Mouse (Mus musculus) lung, postnatal 0 days (tissue): ENCODE measurements around the gene Trim62.

Source experiments
- CTCF ChIP-seq: IDR thresholded peaks from 2 replicates; pipeline ENCODE4 v1.5.1; 2016; ENCODE audit warnings: antibody characterized with exemption, mild to moderate bottlenecking
- EP300 ChIP-seq: IDR thresholded peaks from 2 replicates; pipeline ENCODE4 v1.6.1; 2016; ENCODE audit warnings: antibody characterized with exemption, mild to moderate bottlenecking, control low read depth

DNA sequence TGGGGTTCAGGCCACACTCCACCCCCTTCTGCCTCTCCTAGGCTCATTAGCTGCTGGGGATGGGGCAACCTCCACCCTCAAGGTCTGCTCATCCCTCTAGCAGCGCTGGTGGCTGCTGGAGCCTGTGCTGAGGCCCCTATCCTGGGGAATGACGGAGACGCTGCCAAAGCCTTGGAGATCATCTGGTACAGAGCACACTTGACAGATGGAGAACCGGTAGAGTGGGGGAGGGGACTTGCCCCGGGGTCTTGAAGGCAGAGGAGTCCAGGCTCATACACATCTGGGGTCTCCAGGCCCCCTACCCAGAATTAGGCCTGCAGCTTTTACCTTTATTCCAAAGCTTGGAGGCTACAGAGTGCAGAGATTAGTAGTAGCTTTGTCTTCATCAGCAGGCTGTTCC lies 3.2 kb downstream of the Trim62 start:
- TF ChIP-seq EP300 (no peak), CTCF (no peak)
